Mouse (Mus musculus): ENCODE results near the gene Dph1.

GRCm38 (mm10) chr11:75210093-75210492 lies 19.1 kb upstream of the Dph1 start:
- TF ChIP-seq CTCF (IDR thresholded peaks at IDR 0.05; ENCODE audit: control insufficient read depth, insufficient read depth, insufficient replicate concordance, low read depth, low read length) (no peak), POLR2A (IDR thresholded peaks at IDR 0.05; ENCODE audit: control insufficient read depth, low read depth, low read length) (no peak)
